Mouse (Mus musculus) spleen, adult 2 months (tissue): ENCODE results near the gene Krtap10-10.

Experiments
- CTCF ChIP-seq: fragments of 200-500 bp; IDR thresholded peaks from 2 replicates; pipeline ENCODE4 v1.5.1; 2011; ENCODE audit warnings: mild to moderate bottlenecking, inconsistent platforms; ENCODE audit not compliant: insufficient read depth, insufficient read length, insufficient replicate concordance; ENCODE audit errors: extremely low read depth
- POLR2A ChIP-seq: fragments of 200-500 bp; IDR thresholded peaks from 2 replicates; pipeline ENCODE4 v1.6.1; 2011; ENCODE audit warnings: low read depth, low read length, inconsistent platforms

DNA sequence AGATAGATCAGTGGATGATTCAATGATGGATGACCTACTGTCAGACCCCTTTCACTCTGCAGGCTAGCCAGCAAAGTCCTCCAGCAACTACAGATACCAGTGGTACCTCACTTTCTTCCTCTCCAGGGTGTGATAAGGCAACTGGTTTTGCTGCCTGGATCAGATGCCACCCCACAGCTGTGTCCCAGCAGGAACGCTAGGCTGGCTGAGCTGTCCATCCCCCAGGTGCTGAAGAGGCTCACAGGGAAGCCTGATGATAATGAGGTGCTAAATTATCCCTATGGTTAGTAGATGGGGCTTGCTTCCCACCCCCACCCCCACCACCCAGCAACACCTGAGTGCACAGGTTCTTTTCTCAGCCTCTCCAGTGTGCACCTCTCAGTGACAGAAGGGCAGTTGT, 31.8 kb downstream of the Krtap10-10 start:
- TF ChIP-seq CTCF (no peak), POLR2A (no peak)
